Mouse (Mus musculus): ENCODE measurements around the gene Optn. TPM values are rescaled to one million over a fixed set of nuclear protein-coding genes. Genes with fewer than 3 reads are reported as not detected.

Optn gene
- total RNA-seq, 4 experiments from 2014 or later = 81.2 to 101 (median 95.0) TPM

- DNase-seq (ENCODE audit: low spot score) = no peak
Measured at GRCm38 (mm10) chr2:5061133-5061708, 2.6 kb downstream of the Optn start.

DNA sequence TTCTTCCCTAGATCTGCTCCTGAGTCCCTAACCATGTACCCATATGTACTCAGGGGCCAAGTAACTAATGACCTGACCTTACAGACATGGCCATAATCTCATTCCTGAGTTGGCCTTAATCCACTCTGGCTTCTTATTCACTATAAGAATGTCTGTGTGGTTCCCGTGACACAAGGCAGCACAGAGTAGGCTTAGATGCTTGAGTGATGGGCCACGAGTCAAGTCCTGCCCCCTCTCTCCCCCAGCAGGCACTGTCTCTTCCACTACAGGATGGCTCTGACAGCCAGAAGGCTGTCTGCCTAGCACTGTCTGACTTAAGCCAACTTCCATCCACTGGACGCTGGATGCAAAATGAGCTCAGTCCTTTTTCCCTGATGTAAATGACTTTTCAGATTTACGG, 3.9 kb downstream of the Optn start:
- no peak for DNase-seq (ENCODE audit: low spot score)

DNA sequence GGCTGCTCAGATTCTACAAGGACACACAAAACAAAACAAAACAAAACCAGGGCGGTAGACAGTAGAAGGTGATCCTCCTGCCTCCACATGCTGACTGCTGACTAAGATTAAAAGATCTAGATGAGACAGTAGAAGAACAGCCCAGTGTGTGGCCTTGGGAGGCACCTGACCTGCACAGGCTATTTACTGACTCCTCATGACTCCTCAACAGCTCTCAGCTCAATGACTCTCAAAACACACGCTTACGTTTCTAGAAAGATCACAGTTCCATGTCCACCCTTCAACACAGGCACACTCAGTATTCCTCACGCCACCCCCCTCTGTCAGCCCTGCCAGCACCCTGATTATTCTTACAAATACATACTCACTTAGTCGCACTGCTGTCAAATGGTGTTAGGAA, 5.4 kb downstream of the Optn start:
- no peak for DNase-seq (ENCODE audit: low spot score)

DNA sequence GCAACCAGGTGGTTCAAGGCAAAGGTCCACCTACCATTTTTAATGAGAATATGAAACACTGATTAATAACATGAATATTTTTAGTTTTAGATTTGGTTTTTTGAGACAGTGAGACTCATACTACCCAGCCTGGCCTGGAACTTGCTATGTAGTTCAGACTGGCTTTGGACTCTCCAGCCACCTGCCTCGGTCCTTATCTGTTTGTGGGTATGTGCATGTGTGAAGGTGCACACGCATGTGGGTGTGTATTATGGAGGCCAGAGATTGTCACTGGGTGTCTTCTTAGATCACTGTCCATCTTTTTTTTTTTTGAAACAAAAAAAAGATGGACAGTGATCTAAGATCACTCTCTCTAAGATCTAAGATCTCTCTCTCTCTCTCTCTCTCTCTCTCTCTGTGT, 13.3 kb downstream of the Optn start:
- no peak for DNase-seq (ENCODE audit: low spot score)

DNA sequence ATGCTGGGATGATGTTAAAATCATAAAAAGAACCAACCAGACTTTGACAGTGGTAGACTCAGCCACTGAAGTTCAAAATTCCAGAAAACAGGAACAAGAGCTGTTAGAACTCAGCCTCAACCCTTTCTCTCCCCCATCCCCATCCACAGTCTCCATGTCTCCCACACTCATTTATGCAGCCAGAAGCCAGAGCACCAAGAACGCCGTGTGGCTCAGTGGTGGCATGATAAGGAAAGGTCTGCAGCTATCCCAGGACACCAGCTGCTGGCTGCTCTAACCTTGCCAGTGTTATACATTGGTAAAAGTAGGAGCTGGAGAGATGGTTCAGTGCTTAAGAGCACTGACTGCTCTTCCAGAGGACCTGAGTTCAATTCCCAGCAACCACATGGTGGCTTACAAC, 16.8 kb downstream of the Optn start:
- DNase-seq (ENCODE audit: low spot score) = no peak

DNA sequence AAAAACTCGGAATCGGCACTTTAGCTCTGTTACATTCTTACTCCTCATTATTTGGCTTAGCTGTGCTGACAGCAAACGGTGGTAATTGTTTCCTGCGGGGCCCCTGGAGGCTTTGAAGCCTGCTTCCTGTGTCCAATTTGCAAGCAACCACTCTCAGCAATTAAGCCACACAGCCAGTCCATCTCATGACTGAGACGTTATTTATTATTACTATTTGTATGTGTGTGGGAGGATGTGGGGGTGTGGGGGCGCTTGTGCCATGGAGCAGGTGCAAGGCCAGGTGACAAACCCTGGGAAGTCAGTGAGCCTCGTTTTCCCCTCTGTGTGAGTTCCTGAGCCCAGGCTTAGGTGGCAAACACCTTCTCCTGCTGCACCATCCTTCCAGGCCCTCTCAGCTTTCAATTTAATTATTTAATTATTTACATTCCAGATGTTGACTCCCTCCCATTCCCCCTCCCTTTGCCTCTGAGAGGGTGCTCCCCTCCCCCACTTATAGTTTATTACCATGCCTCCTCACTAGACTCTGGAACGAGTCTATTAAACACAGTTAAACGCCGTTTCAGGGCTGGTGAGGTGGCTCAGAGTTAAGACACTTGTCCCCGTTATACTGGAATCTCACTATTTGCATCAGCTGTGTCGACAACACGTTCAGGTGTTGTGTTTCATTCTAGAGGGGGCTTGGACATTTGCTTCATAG, 18.4 kb downstream of the Optn start:
- DNase-seq (ENCODE audit: low spot score) = no peak

DNA sequence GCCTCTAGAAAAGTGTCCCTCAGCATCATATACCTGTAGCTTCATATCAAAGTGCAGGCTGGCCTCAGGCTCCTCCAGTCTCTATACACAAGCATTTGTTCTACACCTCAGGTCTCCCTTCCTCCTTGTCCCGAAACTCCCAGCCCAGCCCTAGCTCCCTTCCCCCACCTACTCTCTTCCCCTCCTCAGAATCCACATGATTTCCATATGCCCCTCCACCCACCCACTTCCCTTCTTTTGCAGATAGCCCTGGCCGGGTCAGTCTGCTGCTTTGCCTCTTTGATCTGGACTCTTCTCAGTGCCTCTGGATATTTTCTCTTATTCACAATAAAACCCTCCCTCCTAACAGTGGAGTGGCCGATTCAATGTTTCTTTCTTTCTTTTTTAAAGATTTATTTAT, 19.5 kb downstream of the Optn start:
- no peak for DNase-seq (ENCODE audit: low spot score)

DNA sequence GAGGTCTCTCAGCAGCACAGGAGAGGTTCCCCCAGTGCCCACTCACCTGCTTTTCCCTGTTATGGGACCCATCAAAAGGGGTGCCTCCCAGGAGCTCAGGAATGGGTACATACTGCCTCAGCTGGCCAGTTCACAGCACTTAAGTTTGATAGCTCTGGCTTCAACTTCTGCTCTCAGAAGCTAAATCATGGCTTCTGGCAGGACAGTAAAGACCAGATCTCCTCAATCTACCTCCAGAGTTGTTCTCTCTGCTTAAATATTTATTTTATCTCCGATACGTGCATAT, 20.4 kb downstream of the Optn start:
- DNase-seq (ENCODE audit: low spot score) = no peak

DNA sequence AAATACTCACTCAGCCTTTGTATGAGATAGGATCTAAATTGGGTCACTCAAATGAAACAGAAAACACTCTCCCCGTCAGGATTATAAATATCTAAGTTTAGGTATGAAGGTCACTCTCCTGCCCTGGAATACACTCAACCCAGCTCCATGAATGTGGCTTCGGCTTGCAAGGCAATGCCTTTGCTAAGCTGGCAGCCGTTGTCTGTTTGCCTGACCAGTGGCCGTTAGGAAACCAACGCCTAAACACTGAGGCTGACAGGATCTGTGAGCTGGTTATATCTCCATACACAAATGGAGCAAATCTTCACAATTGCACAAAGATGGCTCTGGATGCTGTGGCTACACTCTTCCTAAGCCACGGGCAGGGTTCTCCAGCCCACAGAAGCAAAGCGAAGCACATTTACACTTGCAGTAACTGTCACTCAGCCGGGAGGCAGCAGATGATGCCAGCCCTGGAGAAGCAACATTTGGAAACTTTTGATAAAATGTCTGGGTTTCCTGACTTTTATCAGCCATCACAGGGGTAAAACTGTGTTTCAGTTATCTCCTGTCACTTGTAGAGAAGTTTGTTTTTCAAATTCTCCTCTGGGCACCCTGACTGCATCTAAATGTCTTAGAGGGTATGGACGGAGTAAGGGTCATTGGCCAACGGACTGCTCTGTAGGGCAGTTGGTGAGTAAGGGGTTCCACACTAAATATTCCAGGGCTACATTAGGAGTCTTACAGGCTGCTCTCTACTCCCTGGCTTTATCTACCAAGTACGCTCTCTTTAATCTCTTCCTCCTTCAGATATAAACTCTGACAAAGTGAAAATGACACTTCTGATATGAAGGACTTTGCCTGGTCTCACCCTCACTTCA, 21.0 kb downstream of the Optn start:
- peak; percentile 28 for DNase-seq (ENCODE audit: low spot score)

DNA sequence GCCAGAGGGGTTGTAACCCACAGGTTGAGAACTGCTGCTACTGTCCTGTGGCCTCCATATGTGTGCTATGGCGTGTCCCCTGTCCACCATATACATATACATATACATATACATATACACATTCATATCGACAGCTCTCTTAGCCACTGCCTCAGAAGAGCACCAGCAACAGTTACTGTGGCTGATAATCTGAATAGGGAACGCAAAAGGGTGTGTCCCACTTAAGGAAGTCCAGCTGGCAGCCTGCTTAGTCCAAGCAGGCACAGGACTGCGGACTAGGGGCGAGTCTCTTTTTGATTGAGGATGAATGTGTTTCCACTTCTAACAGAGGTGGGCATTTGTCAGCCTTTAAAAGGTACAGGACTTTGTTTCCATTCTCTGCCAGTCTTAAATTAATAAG, 22.0 kb downstream of the Optn start:
- DNase-seq (ENCODE audit: low spot score) = no peak

- no peak for DNase-seq (ENCODE audit: low spot score)
Measured at GRCm38 (mm10) chr2:5040281-5041161, 23.3 kb downstream of the Optn start.

GRCm38 (mm10) chr2:5039350-5040170, 24.3 kb downstream of the Optn start:
- DNase-seq (ENCODE audit: low spot score) = no peak

DNA sequence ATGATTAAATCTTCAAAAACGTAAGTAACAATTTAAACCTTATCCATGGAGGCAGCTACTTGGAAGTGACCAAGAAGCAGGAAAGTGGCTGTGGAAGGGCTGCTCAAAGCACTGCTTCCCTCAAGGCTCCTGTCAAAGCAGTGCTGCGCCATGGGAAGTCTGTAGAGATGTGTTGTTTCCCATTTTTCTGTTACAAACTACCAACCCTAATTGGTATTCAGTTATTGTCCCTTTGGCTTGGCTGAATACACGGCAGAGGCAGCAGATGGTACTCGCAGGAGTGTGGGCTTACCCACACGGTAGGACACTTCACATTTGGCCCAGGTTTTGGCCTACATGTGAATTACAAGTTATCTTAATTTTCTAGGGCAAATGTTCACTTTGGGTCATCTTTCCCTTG, 25.5 kb downstream of the Optn start:
- DNase-seq (ENCODE audit: low spot score) = no peak

DNA sequence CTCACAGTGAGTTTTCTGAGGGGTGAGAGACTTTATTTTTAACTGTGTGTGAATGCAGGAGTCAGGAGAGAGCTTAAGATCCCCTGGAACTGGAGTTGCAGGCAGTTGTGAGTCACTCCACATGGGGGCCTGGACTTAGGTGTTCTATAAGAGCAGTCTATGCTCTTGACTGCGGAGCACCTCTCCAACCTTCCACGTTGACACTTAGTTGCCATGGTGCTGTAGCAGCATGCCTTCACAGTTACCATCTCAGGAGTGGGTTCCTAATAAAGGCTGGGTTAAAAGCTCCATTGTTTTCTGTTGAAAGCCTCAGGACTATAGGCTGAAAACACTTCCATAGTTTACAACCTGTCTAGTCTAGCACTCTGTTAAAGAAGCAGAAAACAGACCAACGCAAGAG, 26.5 kb downstream of the Optn start:
- DNase-seq (ENCODE audit: low spot score) = no peak

GRCm38 (mm10) chr2:5036411-5037076, 27.3 kb downstream of the Optn start:
- DNase-seq (ENCODE audit: low spot score) = no peak

DNA sequence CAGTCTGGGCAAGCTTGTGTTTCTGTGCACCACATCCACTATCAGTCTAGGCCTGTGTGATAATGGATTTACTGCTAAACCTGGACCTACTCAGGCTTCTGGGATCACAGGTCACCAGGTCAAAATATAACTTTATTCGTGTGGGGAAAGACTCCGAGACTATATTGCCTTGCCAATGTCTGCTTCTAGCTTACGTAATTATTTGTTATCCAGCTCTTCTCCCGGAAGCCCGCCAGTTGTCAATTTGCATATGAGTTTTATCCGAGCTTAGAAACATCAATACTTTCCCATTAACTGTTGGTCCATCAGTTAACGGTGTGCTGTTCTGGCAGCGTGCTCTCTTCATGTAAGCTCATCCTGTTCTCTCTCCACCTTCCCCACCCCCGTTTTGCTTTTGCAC, 28.6 kb downstream of the Optn start:
- no peak for DNase-seq (ENCODE audit: low spot score)

GRCm38 (mm10) chr2:5034801-5035200, 29.1 kb downstream of the Optn start:
- no peak for DNase-seq (ENCODE audit: low spot score)

GRCm38 (mm10) chr2:5033546-5034420, 30.1 kb downstream of the Optn start:
- DNase-seq (ENCODE audit: low spot score) = no peak

- DNase-seq (ENCODE audit: low spot score) = no peak
Measured at GRCm38 (mm10) chr2:5032665-5033064, 31.2 kb downstream of the Optn start.

- DNase-seq (ENCODE audit: low spot score) = no peak
Measured at GRCm38 (mm10) chr2:5031215-5031614, 32.6 kb downstream of the Optn start.
